Mouse (Mus musculus) hindbrain, embryonic 10.5 days (tissue): Measurements from ENCODE around the gene Uvssa. TPM values are rescaled to one million over a fixed set of nuclear protein-coding genes. Genes with fewer than 3 reads are reported as not detected.
"Not testable (repeated sequence)": the region's sequence is repeated elsewhere in the genome, so short reads cannot be mapped to it uniquely, and the experiment has no call there.

Experiments used
- DNase-seq: peaks from one replicate; pipeline ENCODE4 v3.0.0-alpha.2; 2017; ENCODE audit warnings: low spot score
- H3K27ac ChIP-seq: fragments of 300-500 bp; sonication (generic); 2 replicates; pipeline ENCODE4 v1.5.1; 2016; ENCODE audit warnings: mild to moderate bottlenecking, moderate library complexity
- H3K27me3 ChIP-seq: fragments of 300-500 bp; sonication (generic); 2 replicates; pipeline ENCODE4 v1.6.1; 2016; ENCODE audit warnings: mild to moderate bottlenecking; ENCODE audit not compliant: poor library complexity, insufficient read depth, severe bottlenecking
- H3K36me3 ChIP-seq: fragments of 300-500 bp; sonication (generic); 2 replicates; pipeline ENCODE4 v1.6.1; 2016; ENCODE audit warnings: mild to moderate bottlenecking, moderate library complexity
- H3K4me1 ChIP-seq: fragments of 300-500 bp; sonication (generic); replicated peaks from 2 replicates; pipeline ENCODE4 v1.6.1; 2016; ENCODE audit warnings: mild to moderate bottlenecking
- H3K4me3 ChIP-seq: fragments of 300-500 bp; sonication (generic); 2 replicates; pipeline ENCODE4 v1.5.1; 2016; ENCODE audit warnings: mild to moderate bottlenecking, moderate library complexity
- H3K9me3 ChIP-seq: fragments of 300-500 bp; sonication (generic); 2 replicates; pipeline ENCODE4 v1.6.1; 2016; ENCODE audit warnings: mild to moderate bottlenecking, moderate library complexity
- WGBS: fragments of 180-500 bp; shearing (Covaris S2); methylation state at CpG from one replicate; pipeline ENCODE4 v1.1.7; 2016; 5-methylcytosine and 5-hydroxymethylcytosine counted together
- polyA plus RNA-seq: library from polyadenylated mRNA; unstranded; fragments of >200 nt; fragmentation: Nextera tagmentation; extraction: Ambion mirVana; gene quantifications from 2 replicates; pipeline ENCODE4 v1.2.1, GENCODE M21; 2016

Uvssa gene
- 6.1 and 6.4 TPM in 2 replicates for polyA plus RNA-seq

- WGBS = under 1% methylated on average over 46 of the region's 46 CpGs
- no peaks in the 10 kb centered on the region for H3K27me3 ChIP-seq
- H3K27ac ChIP-seq = peak within 1 kb of the TSS; percentile 93
- peak; percentile 100 for DNase-seq
- peaks cover 28% of the 10 kb centered on the region for H3K36me3 ChIP-seq
- H3K4me1 ChIP-seq = peaks cover 21% of the 10 kb centered on the region
- peak within 1 kb of the TSS; percentile 73 for H3K4me3 ChIP-seq
- H3K9me3 ChIP-seq = no peaks in the 10 kb centered on the region
Measured at GRCm38 (mm10) chr5:33378302-33378854, at the start of gene Uvssa. Uvssa (plus strand) TSS chr5:33378549.

- Histone ChIP-seq H3K27me3 (no peaks in the 10 kb centered on the region), H3K4me1 (peaks cover 26% of the 10 kb centered on the region), H3K27ac (peak overlapping the region; percentile 91), H3K9me3 (peaks cover 11% of the 10 kb centered on the region; the same call in 1 of the 2 replicates), H3K4me3 (peak overlapping the region; percentile 87), H3K36me3 (peaks cover 19% of the 10 kb centered on the region)
- 26% methylated on average over 18 of the region's 18 CpGs for WGBS
- DNase-seq = no peak
Measured at GRCm38 (mm10) chr5:33334381-33335272, 43.7 kb upstream of the Uvssa start.

- no peaks in the 10 kb centered on the region for H3K27me3 ChIP-seq
- peak within 1 kb of the TSS; percentile 87 for H3K4me3 ChIP-seq
- peaks cover 11% of the 10 kb centered on the region; the same call in 1 of the 2 replicates for H3K9me3 ChIP-seq
- H3K36me3 ChIP-seq = peaks cover 25% of the 10 kb centered on the region
- peaks cover 26% of the 10 kb centered on the region for H3K4me1 ChIP-seq
- DNase-seq = peak; percentile 97
- H3K27ac ChIP-seq = peak within 1 kb of the TSS; percentile 91
- WGBS = under 1% methylated on average over 71 of the region's 71 CpGs
Measured at GRCm38 (mm10) chr5:33335273-33335976, 42.9 kb upstream of the Uvssa start, which contains the start of gene Maea. Maea (plus strand) TSS chr5:33335509.

GRCm38 (mm10) chr5:33335977-33336360, 42.4 kb upstream of the Uvssa start:
- H3K27ac ChIP-seq = peak overlapping the region; percentile 91
- under 1% methylated on average over 30 of the region's 31 CpGs for WGBS
- no peaks in the 10 kb centered on the region for H3K27me3 ChIP-seq
- peak; percentile 44 for DNase-seq
- peaks cover 11% of the 10 kb centered on the region; the same call in 1 of the 2 replicates for H3K9me3 ChIP-seq
- peaks cover 25% of the 10 kb centered on the region for H3K36me3 ChIP-seq
- H3K4me1 ChIP-seq = peaks cover 26% of the 10 kb centered on the region
- peak overlapping the region; percentile 87 for H3K4me3 ChIP-seq

GRCm38 (mm10) chr5:33337206-33337605, 41.1 kb upstream of the Uvssa start:
- 85% methylated on average over 8 of the region's 8 CpGs for WGBS
- Histone ChIP-seq H3K4me3 (no peak overlapping the region; the same call in 1 of the 2 replicates), H3K9me3 (peaks cover 11% of the 10 kb centered on the region; the same call in 1 of the 2 replicates), H3K4me1 (peaks cover 26% of the 10 kb centered on the region), H3K27me3 (no peaks in the 10 kb centered on the region), H3K36me3 (peaks cover 25% of the 10 kb centered on the region), H3K27ac (no peak overlapping the region)
- no peak for DNase-seq

- peaks cover 17% of the 10 kb centered on the region for H3K4me1 ChIP-seq
- H3K36me3 ChIP-seq = peaks cover 44% of the 10 kb centered on the region
- H3K27me3 ChIP-seq = no peaks in the 10 kb centered on the region
- no peak for DNase-seq
- H3K27ac ChIP-seq = no peak overlapping the region
- no peaks in the 10 kb centered on the region for H3K9me3 ChIP-seq
- 90% methylated on average over 6 of the region's 6 CpGs for WGBS
- H3K4me3 ChIP-seq = no peak overlapping the region
Measured at GRCm38 (mm10) chr5:33341165-33341564, 37.2 kb upstream of the Uvssa start.

GRCm38 (mm10) chr5:33342248-33342647, 36.1 kb upstream of the Uvssa start:
- H3K9me3 ChIP-seq, H3K4me1 ChIP-seq, H3K4me3 ChIP-seq, H3K27me3 ChIP-seq, H3K27ac ChIP-seq, DNase-seq: not testable (repeated sequence)
- 71% methylated on average over 3 of the region's 3 CpGs for WGBS
- H3K36me3 ChIP-seq = peaks cover 50% of the 10 kb centered on the region

- Histone ChIP-seq H3K27me3 (no peaks in the 10 kb centered on the region), H3K4me3 (no peak overlapping the region), H3K4me1 (peaks cover 1% of the 10 kb centered on the region; the same call in 1 of the 2 replicates), H3K27ac (no peak overlapping the region), H3K36me3 (peaks cover 48% of the 10 kb centered on the region), H3K9me3 (no peaks in the 10 kb centered on the region)
- no peak for DNase-seq
Measured at GRCm38 (mm10) chr5:33342821-33343220, 35.5 kb upstream of the Uvssa start.

- Histone ChIP-seq H3K27me3 (no peaks in the 10 kb centered on the region), H3K36me3 (peaks cover 41% of the 10 kb centered on the region), H3K4me1 (no peaks in the 10 kb centered on the region), H3K27ac (no peak overlapping the region), H3K4me3 (no peak overlapping the region), H3K9me3 (no peaks in the 10 kb centered on the region)
- no peak for DNase-seq
Measured at GRCm38 (mm10) chr5:33343571-33343970, 34.8 kb upstream of the Uvssa start.

GRCm38 (mm10) chr5:33344070-33344469, 34.3 kb upstream of the Uvssa start:
- Histone ChIP-seq H3K36me3 (peaks cover 36% of the 10 kb centered on the region), H3K27ac (no peak overlapping the region), H3K9me3 (no peaks in the 10 kb centered on the region), H3K4me1 (no peaks in the 10 kb centered on the region), H3K27me3 (no peaks in the 10 kb centered on the region), H3K4me3 (no peak overlapping the region)
- no peak for DNase-seq
- 95% methylated on average over 3 of the region's 3 CpGs for WGBS

- H3K36me3 ChIP-seq = peaks cover 24% of the 10 kb centered on the region
- no peak for DNase-seq
- H3K27me3 ChIP-seq = no peaks in the 10 kb centered on the region
- no peak overlapping the region for H3K27ac ChIP-seq
- H3K4me1 ChIP-seq = 0 out of 2 replicates have a peak, but pooled peaks cover 1% of the 10 kb centered on the region
- WGBS = 78% methylated on average over 3 of the region's 3 CpGs
- no peaks in the 10 kb centered on the region for H3K9me3 ChIP-seq
- no peak overlapping the region for H3K4me3 ChIP-seq
Measured at GRCm38 (mm10) chr5:33347620-33348019, 30.7 kb upstream of the Uvssa start.

GRCm38 (mm10) chr5:33349205-33349604, 29.1 kb upstream of the Uvssa start:
- H3K27ac ChIP-seq = no peak overlapping the region
- no peak for DNase-seq
- no peak overlapping the region for H3K4me3 ChIP-seq
- no peaks in the 10 kb centered on the region for H3K27me3 ChIP-seq
- no peaks in the 10 kb centered on the region for H3K9me3 ChIP-seq
- peaks cover 18% of the 10 kb centered on the region for H3K36me3 ChIP-seq
- WGBS = 97% methylated on average over 5 of the region's 5 CpGs
- 0 out of 2 replicates have a peak, but pooled peaks cover 6% of the 10 kb centered on the region for H3K4me1 ChIP-seq
